Mouse (Mus musculus) liver, adult (tissue): ENCODE results near the gene Vstm4.

Experiments
- GATA4 ChIP-seq: IDR thresholded peaks from 2 replicates; pipeline ENCODE4 v1.6.1; 2014; ENCODE audit warnings: mild to moderate bottlenecking, low read length; ENCODE audit not compliant: insufficient replicate concordance

Vstm4 gene

GRCm38 (mm10) chr14:32835596-32835995 lies 21.0 kb upstream of the Vstm4 start:
- no peak for TF ChIP-seq GATA4

- no peak for TF ChIP-seq GATA4
These were observed 20.4 kb upstream of the Vstm4 start for GRCm38 (mm10) chr14:32836191-32836590.

DNA sequence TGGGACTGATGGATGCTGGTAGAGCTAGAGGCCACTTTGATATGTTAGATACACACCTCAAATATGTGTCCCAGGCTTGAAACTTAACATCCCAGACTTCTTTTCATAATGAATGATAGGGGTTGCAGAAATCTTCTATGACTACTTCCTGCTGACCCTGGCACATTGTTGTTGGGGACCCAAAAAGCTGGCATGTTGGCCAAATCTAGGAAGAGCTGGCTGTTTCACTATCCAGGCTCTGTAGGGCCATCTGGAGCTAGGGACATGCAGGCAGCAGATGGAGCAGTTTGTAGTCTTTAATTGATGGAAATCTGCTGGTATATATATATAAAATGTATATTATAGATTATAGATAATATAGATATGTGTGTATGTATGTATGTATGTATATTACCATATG lies 14.5 kb upstream of the Vstm4 start:
- TF ChIP-seq GATA4, result no peak

GRCm38 (mm10) chr14:32854059-32854458 lies 2.5 kb upstream of the Vstm4 start:
- TF ChIP-seq GATA4, result no peak

- no peak for TF ChIP-seq GATA4
These were observed 310 bp upstream of the Vstm4 start for GRCm38 (mm10) chr14:32856246-32856645.

DNA sequence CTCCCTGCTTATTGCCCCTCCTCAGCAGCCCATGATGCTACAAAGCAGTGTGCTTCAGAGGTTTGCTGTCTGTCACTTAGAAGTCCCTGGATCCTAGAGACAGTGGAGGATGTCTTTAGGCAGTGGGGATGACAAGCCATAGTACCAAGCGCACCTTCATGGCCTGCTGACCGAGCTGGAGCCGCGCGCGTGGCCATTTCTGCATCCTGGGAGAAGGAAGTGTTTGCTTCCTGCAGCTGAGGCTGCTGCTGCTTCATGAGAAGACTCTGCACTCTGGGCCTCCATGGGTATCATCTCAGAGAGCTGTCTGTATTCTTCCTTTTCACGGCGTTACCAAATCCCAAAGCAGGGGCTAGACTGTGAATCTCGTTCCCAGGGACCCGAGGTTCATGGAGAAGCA lies 1.8 kb downstream of the Vstm4 start:
- TF ChIP-seq GATA4, result no peak

GRCm38 (mm10) chr14:32858941-32859510 lies 2.5 kb downstream of the Vstm4 start:
- TF ChIP-seq GATA4, result no peak

DNA sequence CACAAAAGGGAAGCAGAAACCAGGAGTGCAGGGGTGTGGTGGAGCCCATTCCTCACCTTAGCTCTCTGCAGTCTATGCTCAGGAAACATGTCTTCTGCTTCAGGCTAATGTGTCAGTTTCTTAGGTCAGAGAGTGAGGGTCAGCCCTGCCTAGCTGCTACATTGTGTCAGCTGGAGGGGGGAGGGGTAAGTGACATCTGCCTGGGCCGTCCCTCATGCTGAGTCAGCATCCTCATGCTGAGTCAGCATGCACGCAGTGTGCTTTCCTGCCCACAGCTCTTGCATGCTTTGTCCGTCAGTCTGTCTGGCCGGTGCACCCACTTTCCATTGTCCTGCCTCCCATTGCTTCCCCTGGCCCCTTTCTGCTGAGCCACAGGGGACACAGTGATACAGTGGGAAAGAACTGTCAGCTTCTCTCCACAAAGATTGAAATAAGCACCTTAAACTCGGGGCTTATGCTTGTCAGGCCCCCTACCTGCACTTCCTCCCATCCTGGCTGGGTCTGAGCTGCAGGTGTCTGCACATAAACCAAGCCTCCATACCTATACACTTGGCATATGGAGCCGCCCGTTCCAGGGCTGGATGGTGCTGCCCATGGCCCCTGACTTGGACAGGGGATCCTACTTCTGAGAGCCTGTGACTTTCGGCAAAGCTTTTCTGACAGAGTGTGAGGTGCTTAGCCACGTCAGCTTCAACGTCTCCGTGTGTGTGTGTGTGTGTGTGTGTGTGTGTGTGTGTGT lies 3.4 kb downstream of the Vstm4 start:
- no peak for TF ChIP-seq GATA4

- no peak for TF ChIP-seq GATA4
These were observed 4.6 kb downstream of the Vstm4 start for GRCm38 (mm10) chr14:32861149-32861581.

- no peak for TF ChIP-seq GATA4
These were observed 5.1 kb downstream of the Vstm4 start for GRCm38 (mm10) chr14:32861656-32862055.

- no peak for TF ChIP-seq GATA4
These were observed 8.8 kb downstream of the Vstm4 start for GRCm38 (mm10) chr14:32865331-32865730.

DNA sequence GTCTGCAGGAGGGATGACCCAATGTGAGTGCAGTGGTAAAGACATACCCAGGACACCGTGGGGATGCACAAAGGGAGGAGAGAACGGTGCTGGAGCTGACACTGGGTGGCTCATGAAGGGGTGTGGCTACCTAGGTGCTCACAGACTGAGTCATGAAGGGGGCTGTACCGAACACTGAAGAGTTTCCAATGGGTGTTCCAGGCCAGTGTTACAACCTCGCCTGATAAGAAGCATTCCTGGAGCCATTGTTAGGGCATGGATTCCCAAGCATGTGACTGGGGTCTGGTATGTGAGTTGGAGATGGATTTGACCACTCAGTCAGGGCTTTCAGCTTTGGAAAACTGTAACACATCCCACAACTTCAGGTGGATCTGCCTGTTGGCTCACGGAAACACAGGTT lies 15.4 kb downstream of the Vstm4 start:
- no peak for TF ChIP-seq GATA4

GRCm38 (mm10) chr14:32877549-32877948 lies 21.0 kb downstream of the Vstm4 start:
- peak; percentile 72; the same call in 1 of the 2 replicates for TF ChIP-seq GATA4

GRCm38 (mm10) chr14:32880332-32880731 lies 23.8 kb downstream of the Vstm4 start:
- TF ChIP-seq GATA4, result no peak

GRCm38 (mm10) chr14:32881693-32882092 lies 25.1 kb downstream of the Vstm4 start:
- no peak for TF ChIP-seq GATA4

DNA sequence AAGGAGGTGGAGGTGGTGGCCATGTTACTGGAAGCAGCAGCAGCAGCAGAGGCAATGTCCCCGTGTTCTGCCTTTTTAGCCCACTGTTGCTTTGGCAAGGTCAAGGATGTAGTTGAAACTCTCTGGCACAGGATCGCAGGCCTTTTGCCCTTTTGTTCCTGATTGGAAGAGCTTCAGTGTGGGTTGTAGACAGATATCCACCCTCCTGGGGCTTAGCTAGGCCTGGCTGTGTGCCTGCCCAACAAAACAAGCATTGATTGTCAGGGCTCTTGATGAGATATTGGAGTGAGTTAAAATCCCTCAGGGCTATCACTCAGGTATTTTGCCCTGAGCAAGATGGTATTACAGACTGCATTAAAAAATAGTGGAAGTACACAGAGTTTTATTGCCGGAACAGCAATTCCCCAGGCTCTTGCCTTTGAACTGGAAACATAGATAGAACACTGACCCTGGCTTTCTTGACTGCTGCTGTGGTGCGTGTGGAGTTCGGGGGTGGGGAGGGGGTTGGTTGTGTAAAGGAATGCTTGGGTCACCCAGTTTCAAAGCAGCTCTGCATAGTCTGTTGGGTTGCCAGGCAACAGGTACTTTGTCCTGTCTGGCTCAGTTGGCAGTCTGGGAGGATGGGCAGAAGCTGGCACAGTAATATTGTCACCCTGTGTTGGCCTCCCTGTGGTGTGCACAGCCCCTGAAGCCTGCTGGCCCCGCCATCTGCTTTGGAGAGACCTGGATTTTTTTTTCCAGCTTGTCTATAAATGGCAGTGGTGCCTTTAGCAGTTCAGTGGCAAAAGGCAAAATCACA lies 32.5 kb downstream of the Vstm4 start:
- peak; percentile 49; the same call in 1 of the 2 replicates for TF ChIP-seq GATA4
